Mouse (Mus musculus): Measurements from ENCODE around the gene Wipf2. TPM values are rescaled to one million over a fixed set of nuclear protein-coding genes. Genes with fewer than 3 reads are reported as not detected.
"Not testable (repeated sequence)": the region's sequence is repeated elsewhere in the genome, so short reads cannot be mapped to it uniquely, and the experiment has no call there.

Wipf2 gene
- total RNA-seq, 2 experiments from 2014 or later = 13.3 to 15.4 TPM

DNA sequence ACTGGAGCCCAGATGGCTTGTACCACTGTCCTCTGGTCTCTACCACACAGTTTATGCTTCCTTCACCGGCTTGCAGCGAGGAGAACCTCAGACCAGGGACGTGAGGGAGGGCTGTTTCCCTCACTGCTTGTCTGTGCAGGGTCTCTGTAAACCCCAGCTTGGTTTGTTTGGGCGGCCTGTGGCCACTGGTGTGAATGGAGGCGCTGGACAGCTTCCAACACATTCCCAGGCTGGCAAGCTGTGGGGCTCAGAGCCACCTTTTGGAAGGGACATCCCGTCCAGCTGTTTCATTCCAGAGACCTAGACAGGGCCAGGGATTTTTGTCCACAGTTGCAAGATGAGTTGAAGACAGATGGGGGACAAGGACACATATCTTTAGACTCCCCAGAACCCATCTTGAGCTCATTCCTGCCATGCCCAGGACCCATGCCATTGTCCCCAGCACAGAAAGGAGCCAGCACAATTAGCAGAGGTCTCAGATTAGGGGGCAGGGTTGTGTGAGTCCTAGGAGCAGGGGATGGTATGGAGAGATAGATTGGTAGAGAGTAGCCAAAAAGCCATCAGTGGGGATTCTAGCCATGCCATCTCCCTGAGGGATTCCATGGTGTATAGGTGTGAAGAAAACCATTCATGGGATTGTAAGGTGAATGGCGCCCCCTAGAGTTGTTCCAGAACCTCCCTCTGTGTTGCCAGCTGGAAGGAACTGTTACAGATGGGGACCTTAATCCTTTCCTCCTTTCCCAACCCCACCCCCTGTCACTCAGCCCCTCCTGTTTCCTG lies 68.3 kb downstream of the Wipf2 start:
- DNase-seq = peak; percentile 52

GRCm38 (mm10) chr11:98932293-98933091 lies 69.1 kb downstream of the Wipf2 start:
- peak; percentile 40 for DNase-seq

- peak; percentile 94 for DNase-seq
Measured at GRCm38 (mm10) chr11:98933151-98933550, 69.7 kb downstream of the Wipf2 start.

- DNase-seq = not testable (repeated sequence)
Measured at GRCm38 (mm10) chr11:98933847-98934246, 70.4 kb downstream of the Wipf2 start.

DNA sequence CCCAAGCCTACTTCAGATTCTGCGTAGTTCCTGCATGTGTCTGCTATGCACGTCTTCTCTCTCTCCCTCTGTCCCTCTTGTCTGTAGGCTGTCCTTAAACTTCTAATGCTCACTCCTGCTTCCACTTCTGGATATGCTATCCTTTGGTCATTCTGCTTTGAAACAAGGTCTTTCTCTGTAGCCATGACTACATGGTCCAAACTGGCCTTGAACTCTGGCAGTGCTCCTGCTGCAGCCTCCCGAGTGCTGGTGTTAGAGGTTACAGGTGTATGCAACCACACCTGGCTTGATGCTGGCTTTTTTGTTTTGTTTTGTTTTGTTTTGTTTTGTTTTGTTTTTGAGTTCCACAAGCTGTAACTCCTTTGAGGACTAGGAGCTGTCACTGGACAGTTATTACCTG lies 70.9 kb downstream of the Wipf2 start:
- peak; percentile 20 for DNase-seq

- DNase-seq = no peak
Measured at GRCm38 (mm10) chr11:98935123-98935522, 71.7 kb downstream of the Wipf2 start.

GRCm38 (mm10) chr11:98936170-98936569 lies 72.7 kb downstream of the Wipf2 start:
- DNase-seq = peak; percentile 85

DNA sequence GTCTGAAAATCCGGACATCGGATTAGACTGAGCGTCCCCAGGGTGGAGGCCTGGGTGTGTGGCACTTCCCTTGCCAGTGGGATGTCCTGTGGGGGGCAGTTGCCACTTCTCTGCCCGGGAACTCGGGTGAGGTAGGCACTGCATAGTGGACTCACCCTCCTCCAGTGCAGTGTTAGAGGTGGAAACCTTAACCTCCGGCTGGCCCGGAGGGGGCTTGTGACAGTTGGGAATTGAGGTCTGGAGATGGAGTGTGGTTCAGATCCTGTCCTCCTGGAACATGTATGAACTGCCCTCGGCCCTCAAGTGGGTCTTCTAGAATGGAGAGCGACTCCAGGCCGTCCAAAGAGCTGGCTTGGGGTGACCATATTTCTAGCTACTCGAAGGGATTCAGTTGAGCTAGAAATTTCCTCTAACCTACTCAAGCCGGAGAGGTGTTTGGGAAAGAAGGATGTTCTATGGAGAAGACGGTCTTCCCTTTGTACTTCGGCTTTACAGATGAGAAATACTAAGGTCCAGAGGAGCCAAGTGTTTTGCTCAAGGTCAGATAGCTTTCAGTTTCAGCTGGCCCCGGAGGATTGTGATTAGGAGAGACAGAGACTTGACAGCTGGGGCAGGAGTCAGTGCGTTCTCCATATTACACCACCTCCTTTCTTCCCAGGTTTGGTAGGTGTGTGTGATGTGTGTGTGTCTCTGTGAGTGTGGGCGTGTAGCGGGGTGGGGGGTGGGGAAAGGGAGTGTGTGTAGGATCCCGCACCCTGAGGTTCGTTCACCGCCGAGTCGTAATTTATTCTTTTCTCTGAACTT lies 73.4 kb downstream of the Wipf2 start:
- DNase-seq = peak; percentile 55

- peak; percentile 93 for DNase-seq
Measured at GRCm38 (mm10) chr11:98937410-98937913, 74.0 kb downstream of the Wipf2 start.

DNA sequence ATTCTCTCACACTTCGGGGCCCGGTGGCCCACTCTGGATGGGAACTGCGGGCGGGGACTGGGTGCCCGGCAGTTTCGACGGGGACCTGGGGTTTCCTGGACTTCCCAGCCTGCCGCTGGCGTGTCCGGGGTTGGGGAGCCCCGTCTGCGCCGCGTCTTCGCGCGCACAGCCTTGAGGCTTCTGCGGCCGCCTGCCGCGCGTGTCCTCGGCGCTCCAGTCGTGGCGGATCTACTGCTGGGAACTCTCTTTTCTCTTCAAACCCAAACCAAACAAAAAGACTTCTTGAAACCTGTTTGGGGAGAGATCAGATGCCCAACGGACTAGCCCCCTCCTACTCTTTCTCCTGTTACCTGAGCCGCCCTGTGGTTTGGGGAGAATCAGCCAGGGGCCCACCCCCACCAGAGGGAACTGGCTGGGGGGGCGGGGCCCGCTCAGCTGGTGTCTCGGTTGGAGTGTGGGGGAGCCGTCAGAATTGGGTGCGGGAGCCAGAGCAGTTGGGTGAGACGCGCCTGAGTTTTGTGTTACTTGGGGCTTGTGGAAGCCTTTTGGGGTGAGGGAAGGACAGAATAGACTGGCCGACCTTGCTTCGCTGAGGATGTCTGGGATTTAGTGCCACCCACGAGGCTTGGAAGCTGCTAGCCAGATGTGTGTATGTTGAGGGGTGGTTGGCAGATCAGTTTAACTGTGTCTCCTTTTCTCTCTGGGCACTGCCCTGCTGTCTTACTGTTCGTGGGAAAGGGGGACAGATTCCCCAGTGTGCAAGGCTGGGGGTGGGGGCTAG lies 74.7 kb downstream of the Wipf2 start:
- peak; percentile 75 for DNase-seq

GRCm38 (mm10) chr11:98938701-98939083 lies 75.3 kb downstream of the Wipf2 start:
- peak; percentile 12 for DNase-seq

DNA sequence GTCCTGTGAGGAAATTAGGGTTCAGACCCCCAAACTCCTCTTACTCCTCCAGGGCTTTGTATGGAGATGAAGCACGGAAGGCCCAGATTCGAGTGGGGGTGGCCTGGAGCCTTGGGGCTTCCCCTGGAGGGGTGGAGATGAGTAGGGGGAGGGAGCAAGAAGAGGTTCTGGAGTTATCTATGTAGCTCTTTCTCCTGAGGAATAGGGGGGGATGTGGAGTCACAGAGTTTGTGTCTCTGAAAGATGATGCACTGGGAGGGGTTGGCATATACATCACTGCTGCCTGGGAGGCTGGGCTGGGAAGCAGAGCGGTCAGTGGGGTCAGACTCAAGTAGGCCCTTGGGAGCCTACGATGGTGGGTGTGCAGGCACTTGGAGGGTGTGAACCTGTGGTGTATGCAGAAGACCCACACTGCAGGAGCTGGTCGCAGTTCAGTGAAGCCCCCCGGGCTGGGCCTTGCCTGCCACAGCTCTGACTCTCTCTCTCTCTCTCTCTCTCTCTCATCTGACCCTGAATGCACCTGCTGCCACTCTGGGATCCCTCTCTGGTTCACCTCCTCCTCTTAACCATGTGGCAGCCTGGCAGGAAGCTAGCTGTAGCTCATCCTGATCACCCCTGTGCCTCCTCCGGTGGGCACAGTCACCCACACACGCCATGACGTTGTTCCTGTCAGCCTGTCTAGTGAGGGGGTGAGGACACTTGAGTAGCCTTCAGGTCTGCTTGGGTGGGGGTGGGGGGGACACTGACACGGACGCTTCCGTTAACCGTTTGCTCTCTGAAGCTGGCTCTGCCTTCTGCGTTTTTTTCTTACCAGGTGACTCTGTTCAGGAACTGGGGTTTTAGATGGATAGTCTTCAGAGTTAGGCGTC lies 75.9 kb downstream of the Wipf2 start:
- no peak for DNase-seq

DNA sequence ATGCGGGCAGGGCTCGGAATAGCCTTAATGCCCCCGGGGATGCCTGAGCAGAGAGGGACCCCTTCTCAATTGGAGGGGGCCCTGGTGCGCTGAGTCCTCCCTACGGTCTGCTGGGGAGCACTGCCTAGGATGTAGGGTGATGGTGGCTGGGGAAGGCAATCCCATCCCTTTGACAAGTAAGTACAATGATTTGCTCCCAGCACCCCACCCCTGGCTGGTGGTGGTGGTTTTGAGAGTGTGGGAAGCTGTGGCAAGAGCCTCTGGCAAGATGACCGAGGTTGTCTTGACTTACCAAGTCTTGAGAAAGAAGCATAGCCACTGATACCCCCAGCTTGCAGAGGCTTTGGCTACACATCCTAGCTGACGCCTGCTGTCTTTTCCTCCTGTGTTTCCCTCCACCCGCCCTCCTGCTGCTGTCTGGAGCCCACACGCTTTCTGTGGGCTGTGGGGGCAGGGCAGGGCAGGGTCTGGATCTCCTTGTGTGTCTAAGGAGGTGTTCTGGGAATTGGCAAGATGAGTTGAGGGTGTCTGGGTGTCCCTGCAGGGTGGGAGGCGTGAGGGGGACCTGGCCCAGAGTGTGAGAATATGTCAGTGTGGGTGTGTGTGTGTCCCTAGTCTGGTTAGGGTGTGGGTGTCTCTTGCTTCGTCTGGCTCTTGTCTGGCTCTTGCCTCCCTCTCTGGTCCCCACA lies 76.7 kb downstream of the Wipf2 start:
- no peak for DNase-seq

DNA sequence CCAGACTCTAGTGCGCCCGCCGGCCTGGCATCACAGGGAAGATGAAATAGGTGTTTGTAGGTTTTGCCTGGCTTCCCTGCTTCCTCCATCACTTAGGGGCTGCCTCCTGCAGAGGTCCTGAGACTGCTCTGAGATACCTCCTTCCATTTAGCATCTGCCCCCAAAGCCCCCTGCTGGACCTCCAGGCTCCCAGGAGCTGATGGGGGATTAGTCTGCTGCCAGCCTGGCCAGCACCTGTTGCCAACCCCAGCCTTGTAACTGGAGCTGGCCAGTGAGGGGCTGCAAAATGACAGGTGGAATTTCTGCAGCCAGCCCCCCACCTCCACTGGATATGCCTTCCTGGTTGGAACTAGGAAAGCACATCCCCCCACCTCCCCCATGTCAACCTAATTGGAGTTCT lies 77.3 kb downstream of the Wipf2 start:
- no peak for DNase-seq

- peak; percentile 79 for DNase-seq
Measured at GRCm38 (mm10) chr11:98941341-98941825, 77.9 kb downstream of the Wipf2 start.

DNA sequence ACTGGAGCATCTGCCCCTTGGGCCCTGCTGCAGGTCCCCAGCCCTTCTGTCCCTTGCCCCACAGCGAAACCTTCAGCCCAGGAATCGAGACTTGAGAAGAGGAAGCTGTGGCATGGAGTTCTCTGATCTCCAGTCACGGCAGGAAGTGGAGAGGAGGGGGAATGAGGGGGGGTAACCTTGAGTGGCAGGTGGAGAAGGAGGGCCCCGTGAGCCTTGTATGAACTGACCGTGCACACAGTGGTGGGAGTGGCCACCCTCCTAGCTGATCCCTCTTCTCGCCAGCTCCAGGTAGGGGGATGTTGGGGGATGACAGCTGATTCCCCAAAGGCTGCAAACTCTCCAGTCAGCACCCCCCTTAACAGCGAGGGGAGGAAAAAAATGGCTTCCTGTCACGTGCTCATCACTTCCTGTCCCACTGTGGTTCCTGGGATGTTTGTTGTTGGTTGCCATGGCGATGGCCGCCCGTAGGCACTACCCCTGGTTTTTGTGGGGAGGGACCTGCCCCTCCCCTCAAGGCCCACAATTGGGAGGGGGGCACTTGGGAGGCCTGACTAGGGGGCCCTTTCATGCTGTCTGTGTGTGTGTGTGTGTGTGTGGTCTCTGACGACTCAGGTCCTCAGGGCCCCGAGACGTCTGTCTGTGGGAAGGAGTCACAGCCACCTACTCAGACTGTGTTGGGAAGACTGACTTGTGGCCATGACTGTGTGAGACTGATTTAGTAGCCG lies 78.5 kb downstream of the Wipf2 start:
- DNase-seq = peak; percentile 83

DNA sequence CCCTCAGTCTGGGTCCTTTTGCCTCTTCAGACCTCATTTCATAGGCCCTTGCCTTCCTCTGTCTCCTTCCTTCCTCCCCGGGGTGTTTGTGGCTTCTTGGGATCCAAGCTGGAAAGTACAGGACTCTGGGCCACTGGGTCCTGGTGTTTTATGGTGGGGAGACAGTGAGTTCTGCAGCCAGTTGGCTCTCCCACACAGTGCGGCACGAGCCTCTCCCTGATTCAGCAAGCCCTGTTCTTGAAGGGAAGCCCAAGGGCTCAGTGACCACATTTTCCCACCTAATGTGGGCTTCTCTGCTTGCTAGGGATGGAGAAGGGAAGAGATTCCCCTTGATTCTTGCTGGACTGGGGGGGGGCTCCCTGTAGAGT lies 79.1 kb downstream of the Wipf2 start:
- DNase-seq = peak; percentile 41

GRCm38 (mm10) chr11:98942923-98943641 lies 79.6 kb downstream of the Wipf2 start:
- DNase-seq = peak; percentile 69
